Mouse (Mus musculus) B cell, adult 67 days (primary cell): ENCODE data around the gene 0610037L13Rik. TPM values are rescaled to one million over a fixed set of nuclear protein-coding genes. Genes with fewer than 3 reads are reported as not detected.

Experiments used
- total RNA-seq, 2 experiments: library from RNA; stranded (reverse); gene quantifications; 4 replicates each; pipeline ENCODE4 v1.2.4; 2023

0610037L13Rik gene
- 10 to 100 TPM; 47.1 to 56.8 TPM for total RNA-seq

DNA sequence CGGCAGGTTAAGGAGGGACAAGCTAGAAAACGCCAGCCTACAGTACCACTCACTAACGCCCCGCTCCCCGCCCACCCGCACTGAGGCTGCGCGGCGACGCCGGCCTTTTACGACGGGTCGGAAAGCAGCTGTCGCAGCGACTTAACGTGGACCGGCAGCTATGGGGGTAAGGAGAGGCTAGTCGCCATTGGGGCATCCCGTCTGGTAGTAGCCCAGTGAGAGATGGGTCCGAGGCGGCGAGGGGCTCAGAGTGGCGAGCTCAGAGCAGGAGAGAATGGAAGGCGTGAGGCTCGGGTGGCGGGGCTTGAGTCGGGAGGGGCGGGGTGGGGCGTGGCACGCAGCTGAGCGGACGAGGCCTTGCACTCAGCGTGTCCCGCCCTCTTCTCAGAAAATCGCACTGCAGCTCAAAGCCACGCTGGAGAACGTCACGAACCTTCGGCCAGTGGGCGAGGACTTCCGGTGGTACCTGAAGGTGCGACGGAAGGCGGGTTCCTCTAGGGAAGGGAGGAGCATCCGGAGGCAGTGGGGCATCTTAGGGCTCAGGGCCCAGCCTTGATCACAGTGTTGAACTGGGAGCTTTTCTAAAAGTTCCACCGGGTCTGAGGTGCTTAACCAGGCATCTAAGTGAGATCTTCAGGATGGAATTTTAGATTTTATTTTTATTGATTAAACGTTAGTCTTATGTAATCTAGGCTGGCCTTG lies at the start of gene 0610037L13Rik:
Gene 0610037L13Rik, plus strand, starts transcription at position 83 of the 702 bp plus-strand sequence.

GRCm38 (mm10) chr4:107879254-107880050 lies 10.2 kb upstream of the 0610037L13Rik start, which contains the start of gene Magoh:
Magoh (plus strand) TSS chr4:107879755.

DNA sequence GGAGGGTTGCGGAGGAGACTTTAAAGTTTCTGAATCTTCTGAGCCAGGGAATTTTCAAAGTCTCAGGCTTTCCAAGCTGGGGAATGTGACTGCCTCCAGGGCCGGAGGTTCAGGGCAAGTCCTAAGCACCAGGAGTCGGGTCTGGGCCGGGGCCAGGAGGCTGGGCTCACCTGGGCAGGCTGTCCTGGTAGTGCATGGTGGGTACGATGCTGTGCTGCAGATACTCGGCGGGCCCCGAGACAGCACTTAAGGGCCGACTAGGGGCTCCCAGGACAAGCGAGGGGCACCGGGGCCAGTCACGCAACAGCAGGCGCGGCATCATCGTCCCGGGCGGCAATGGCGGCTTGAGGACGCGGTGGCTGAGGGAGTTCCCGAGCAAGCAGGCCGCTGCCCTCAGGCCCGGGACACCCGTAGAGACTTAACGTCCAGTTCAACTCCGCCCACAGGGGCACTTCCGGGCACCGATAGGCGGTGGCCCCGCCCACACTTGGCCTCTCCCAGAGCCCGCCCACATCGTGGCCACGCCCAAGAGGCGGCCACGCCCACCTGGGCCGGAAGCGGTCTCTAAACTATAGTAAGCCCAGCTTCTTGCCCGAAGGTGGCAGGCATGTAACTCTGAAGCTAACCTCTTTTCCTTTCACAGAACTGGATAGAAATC lies 33.7 kb downstream of the 0610037L13Rik start, which contains the start of gene Cpt2:
Gene Cpt2, minus strand, starts transcription at position 466 of the 658 bp plus-strand sequence.

Other genes starting within 250 kb of the 0610037L13Rik start
- not detected for gene Dmrtb1, start 205.6 kb upstream of the 0610037L13Rik start, total RNA-seq
- 1 to 10 TPM in 1 of 2 experiments, under 1 TPM in 1; 0.77 to 1.2 TPM for gene Lrp8, start 87.6 kb upstream of the 0610037L13Rik start, total RNA-seq
- 100 to 1,000 TPM in 1 of 2 experiments, 10 to 100 TPM in 1; 93.7 to 105 TPM for gene Magoh, start 10.1 kb upstream of the 0610037L13Rik start, total RNA-seq
- gene Cpt2, start 33.8 kb downstream of the 0610037L13Rik start, total RNA-seq = 10 to 100 TPM; 13.8 to 16.5 TPM
- gene Slc1a7, start 78.5 kb downstream of the 0610037L13Rik start, total RNA-seq = not detected
- gene Podn, start 206.6 kb downstream of the 0610037L13Rik start, total RNA-seq = under 1 TPM in 1 of 2 experiments, not detected in 1; 0.74 TPM